Comparison of ENCODE assay signal across 10 mouse cellular contexts in the genomic region with DNA sequence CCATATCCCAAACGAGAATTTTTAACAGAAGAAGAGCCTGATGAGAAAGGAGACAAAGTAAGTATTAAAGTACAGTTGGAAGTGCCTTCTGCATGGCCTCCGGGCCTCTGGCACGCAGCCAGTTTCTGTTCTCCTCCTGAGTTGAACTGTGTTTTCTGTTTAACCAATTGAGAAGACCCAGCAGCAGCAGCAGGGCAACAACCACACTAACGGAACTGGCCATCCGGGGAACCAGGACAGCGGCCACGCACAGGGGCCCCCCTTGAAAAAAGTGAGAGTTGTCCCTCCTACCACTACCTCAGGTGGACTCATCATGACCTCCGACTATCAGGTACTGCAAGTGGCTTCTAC.
DNase-seq lines count a peak whose midpoint lies in the region; ATAC-seq and TF ChIP-seq lines count a peak whose summit lies in the region.
"Had no signal": no experiment of that assay in that cellular context is flagged by ENCODE, and none has a peak within 500 bp of the region (broad histone marks: within the 10 kb centered on the region; RNA-seq: fewer than 3 reads in every experiment).

No protein-coding gene starts in this region.

- H3K36me3 ChIP-seq in hindbrain, embryonic 13.5 days: peaks cover 75% of the 10 kb centered on the region
- H3K36me3 ChIP-seq in hindbrain, embryonic 16.5 days (ENCODE audit: control insufficient read depth, insufficient read depth, low read length): peaks cover 23% of the 10 kb centered on the region
- H3K36me3 ChIP-seq in intestine, postnatal 0 days (ENCODE audit: control insufficient read depth, insufficient read depth): peaks cover 60% of the 10 kb centered on the region
- H3K36me3 ChIP-seq in limb, embryonic 10.5 days: peaks cover 90% of the 10 kb centered on the region

- H3K27ac ChIP-seq in hindbrain, embryonic 13.5 days: peak overlapping the region; percentile 2; the same call in 1 of the 2 replicates
- no peak overlapping the region for H3K27ac ChIP-seq in hindbrain, embryonic 16.5 days (ENCODE audit: low read depth, low read length)
- no peak overlapping the region for H3K27ac ChIP-seq in intestine, postnatal 0 days (ENCODE audit: low read depth, low read length)
- H3K27ac ChIP-seq in limb, embryonic 10.5 days: no peak overlapping the region
- H3K27ac ChIP-seq: layer of hippocampus, adult 2 months had no signal

- H3K9ac ChIP-seq in hindbrain, embryonic 13.5 days: no peak overlapping the region
- H3K9ac ChIP-seq in hindbrain, embryonic 16.5 days (ENCODE audit: low read depth, low read length): no peak overlapping the region
- no peak overlapping the region for H3K9ac ChIP-seq in intestine, postnatal 0 days (ENCODE audit: low read depth, low read length)

- WGBS in hindbrain, embryonic 13.5 days: 83% methylated on average over 8 of the region's 8 CpGs
- WGBS in hindbrain, embryonic 16.5 days: 73% methylated on average over 8 of the region's 8 CpGs
- 74% methylated on average over 8 of the region's 8 CpGs for WGBS in intestine, postnatal 0 days
- 93% methylated on average over 8 of the region's 8 CpGs for WGBS in limb, embryonic 10.5 days

- intact Hi-C loops in heart, postnatal 10 days (cut with DNase I): no loop called here

- no peak overlapping the region for H3K4me2 ChIP-seq in hindbrain, embryonic 13.5 days
- H3K4me2 ChIP-seq in hindbrain, embryonic 16.5 days (ENCODE audit: low read length): no peak overlapping the region
- H3K4me2 ChIP-seq in intestine, postnatal 0 days (replicated peaks; ENCODE audit: low read depth): no peak overlapping the region

- no peaks in the 10 kb centered on the region for H3K9me3 ChIP-seq in hindbrain, embryonic 13.5 days
- no peaks in the 10 kb centered on the region for H3K9me3 ChIP-seq in hindbrain, embryonic 16.5 days (ENCODE audit: control insufficient read depth, low read length)
- no peaks in the 10 kb centered on the region for H3K9me3 ChIP-seq in intestine, postnatal 0 days (ENCODE audit: control insufficient read depth)
- H3K9me3 ChIP-seq in limb, embryonic 10.5 days (replicated peaks): no peaks in the 10 kb centered on the region

- peak; percentile 13 for DNase-seq in thymus, postnatal 4 days
- DNase-seq in thymus, adult 18-20 months: no peak
- peak; percentile 28 to 40 for DNase-seq in heart, postnatal 10 days
- peak; percentile 58 to 63 for DNase-seq in monocyte, adult 2 months (ENCODE audit: low read depth in 1 of 2, low spot score in 2 of 2)
- no peak for DNase-seq in limb, embryonic 10.5 days (ENCODE audit: low spot score)

- H3K4me3 ChIP-seq in hindbrain, embryonic 13.5 days: no peak overlapping the region
- no peak overlapping the region for H3K4me3 ChIP-seq in hindbrain, embryonic 16.5 days (ENCODE audit: low read length)
- H3K4me3 ChIP-seq in intestine, postnatal 0 days (ENCODE audit: low read depth, low read length): no peak overlapping the region
- no peak overlapping the region for H3K4me3 ChIP-seq in limb, embryonic 10.5 days
- H3K4me3 ChIP-seq: erythroblast, embryonic 14.5 days; layer of hippocampus, adult 2 months had no signal

- no peaks in the 10 kb centered on the region for H3K27me3 ChIP-seq in hindbrain, embryonic 13.5 days
- no peaks in the 10 kb centered on the region for H3K27me3 ChIP-seq in hindbrain, embryonic 16.5 days (replicated peaks; ENCODE audit: control insufficient read depth, insufficient read depth, low read length)
- no peaks in the 10 kb centered on the region for H3K27me3 ChIP-seq in intestine, postnatal 0 days (replicated peaks; ENCODE audit: control insufficient read depth, insufficient read depth, low read length)
- no peaks in the 10 kb centered on the region for H3K27me3 ChIP-seq in limb, embryonic 10.5 days (ENCODE audit: low read depth, poor library complexity, severe bottlenecking)

- no peak for TF ChIP-seq CTCF in intestine, postnatal 0 days (IDR thresholded peaks at IDR 0.05; ENCODE audit: low read depth)

- H3K4me1 ChIP-seq in hindbrain, embryonic 13.5 days (replicated peaks): 0 out of 2 replicates have a peak, but pooled peaks cover 4% of the 10 kb centered on the region
- no peaks in the 10 kb centered on the region for H3K4me1 ChIP-seq in hindbrain, embryonic 16.5 days (ENCODE audit: control insufficient read depth, insufficient read depth, low read depth, low read length)
- no peaks in the 10 kb centered on the region for H3K4me1 ChIP-seq in intestine, postnatal 0 days (replicated peaks; ENCODE audit: control insufficient read depth, insufficient read depth, low read length)
- no peaks in the 10 kb centered on the region for H3K4me1 ChIP-seq in limb, embryonic 10.5 days

- no peak for ATAC-seq in hindbrain, embryonic 13.5 days (ENCODE audit: low FRiP score)
- no peak for ATAC-seq in hindbrain, embryonic 16.5 days
- ATAC-seq in intestine, postnatal 0 days: no peak

Comparison
In these comparisons a context has a peak if more than half of its experiments do, and no peak if none do; other contexts are left out.
1. DNase-seq: peak in thymus, postnatal 4 days (single experiment), heart, postnatal 10 days (2 of 2) and monocyte, adult 2 months (2 of 2); none in thymus, adult 18-20 months (0 of 2) and limb, embryonic 10.5 days (single experiment).